Mouse (Mus musculus) cerebellum, adult 2 months (tissue): ENCODE results near the gene Mapk10. TPM values are rescaled to one million over a fixed set of nuclear protein-coding genes. Genes with fewer than 3 reads are reported as not detected.

ENCODE experiments used
- DNase-seq, 2 experiments: peaks; one replicate each; pipeline ENCODE4 v3.0.0; 2021
- H3K27ac ChIP-seq: fragments of 200-500 bp; 2 replicates; pipeline ENCODE4 v1.5.1; 2012; ENCODE audit warnings: low read length, control low read depth, inconsistent platforms; ENCODE audit not compliant: insufficient read depth
- H3K27me3 ChIP-seq: fragments of 200-500 bp; 2 replicates; pipeline ENCODE4 v1.6.1; 2012; ENCODE audit warnings: inconsistent platforms, mild to moderate bottlenecking, low read length, moderate library complexity; ENCODE audit not compliant: control insufficient read depth, insufficient read depth
- H3K4me1 ChIP-seq: fragments of 200-500 bp; 2 replicates; pipeline ENCODE4 v1.6.1; 2011; ENCODE audit warnings: low read length; ENCODE audit not compliant: control insufficient read depth, insufficient read depth
- H3K4me3 ChIP-seq: fragments of 200-500 bp; replicated peaks from 2 replicates; pipeline ENCODE3; 2011; ENCODE audit warnings: mild to moderate bottlenecking, low read depth, low read length, control low read depth; ENCODE audit not compliant: insufficient read depth
- CTCF ChIP-seq: fragments of 200-500 bp; IDR thresholded peaks from 2 replicates; pipeline ENCODE4 v1.5.1; 2011; ENCODE audit warnings: low read depth, mild to moderate bottlenecking, control low read depth, low read length, moderate library complexity, borderline replicate concordance; ENCODE audit not compliant: insufficient read depth
- POLR2A ChIP-seq: fragments of 200-500 bp; IDR thresholded peaks from 2 replicates; pipeline ENCODE4 v1.6.1; 2011; ENCODE audit warnings: low read length, control low read depth, borderline replicate concordance; ENCODE audit not compliant: insufficient read depth
- WGBS: fragments of 180-500 bp; shearing (Covaris S2); methylation state at CpG from one replicate; pipeline ENCODE4 v1.1.7; 2018; 5-methylcytosine and 5-hydroxymethylcytosine counted together
- polyA plus RNA-seq: library from polyadenylated mRNA; depleted of rRNA; stranded (reverse); fragments of >200 nt; gene quantifications from 2 replicates; pipeline ENCODE4 v1.2.3, GENCODE M21; 2012; rRNA removed

Mapk10 gene
- 157 and 167 TPM in 2 replicates for polyA plus RNA-seq

DNA sequence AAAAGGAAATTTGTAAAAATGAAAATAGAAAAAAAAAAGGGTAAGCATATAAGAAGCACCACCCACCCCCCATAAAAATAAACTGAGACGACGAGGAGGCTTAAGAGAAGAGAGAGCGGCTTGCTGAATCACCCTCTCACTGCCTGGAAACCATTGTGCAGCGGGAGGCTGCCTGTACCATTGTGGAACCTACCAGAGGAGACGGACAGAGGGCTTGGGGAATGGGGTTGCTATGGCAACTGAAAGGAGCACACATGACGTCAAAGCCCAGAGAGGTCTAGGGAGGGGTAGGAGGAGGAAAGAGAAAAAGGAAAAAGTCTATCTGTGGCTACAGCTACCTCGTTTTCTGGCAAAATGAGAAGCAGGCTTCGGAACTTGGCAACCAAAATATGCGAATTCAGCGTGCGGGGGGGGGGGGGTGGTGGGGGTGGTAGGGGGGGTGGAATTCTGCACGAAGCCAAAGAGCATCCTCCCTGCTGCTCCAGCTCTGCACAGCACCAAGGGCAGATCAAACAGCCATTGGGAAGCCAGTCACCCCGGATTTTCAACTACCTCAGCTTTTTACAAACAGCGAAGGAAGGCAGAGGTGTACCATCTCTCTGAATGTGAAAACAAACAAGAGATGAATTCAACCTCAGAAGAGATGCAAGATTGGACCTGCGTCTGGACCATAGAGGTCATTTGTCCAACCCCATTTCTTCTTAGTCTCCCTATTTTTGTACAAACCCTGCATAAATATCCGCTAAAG, at the start of gene Mapk10:
Mapk10 (minus strand) TSS at position 234 of the 748 bp plus-strand sequence.
- Histone ChIP-seq H3K27me3 (no peaks in the 10 kb centered on the region), H3K27ac (peak within 1 kb of the TSS; percentile 89), H3K4me3 (peak within 1 kb of the TSS; percentile 98), H3K4me1 (peaks cover 5% of the 10 kb centered on the region)
- peak; percentile 90 to 97 for DNase-seq
- WGBS = 2% methylated on average over 16 of the region's 16 CpGs
- TF ChIP-seq POLR2A (peak; percentile 98), CTCF (no peak)

DNA sequence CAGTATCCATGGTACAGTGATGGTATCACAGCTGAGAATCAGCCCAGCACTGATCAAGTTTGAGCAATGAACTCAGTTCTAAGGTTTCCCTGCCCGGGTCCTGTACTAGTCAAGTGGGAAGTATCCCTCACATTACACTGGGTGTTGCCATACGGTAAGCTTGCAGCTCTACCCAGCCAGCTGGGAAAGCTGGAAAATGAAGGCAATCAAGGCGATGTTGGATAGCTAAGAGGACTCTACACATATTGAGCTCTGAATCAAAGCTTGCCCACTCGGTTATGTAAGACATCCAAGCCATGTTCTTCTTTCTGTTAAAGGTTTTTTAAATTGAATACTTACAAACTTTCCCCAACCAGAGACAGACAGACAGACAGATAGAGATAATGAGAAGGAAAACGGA, 45.0 kb upstream of the Mapk10 start:
- DNase-seq = no peak
- Histone ChIP-seq H3K27ac (no peak overlapping the region), H3K4me1 (no peaks in the 10 kb centered on the region), H3K27me3 (no peaks in the 10 kb centered on the region), H3K4me3 (no peak overlapping the region)
- TF ChIP-seq POLR2A (no peak), CTCF (no peak)
- WGBS = 93% methylated on average over 5 of the region's 5 CpGs

DNA sequence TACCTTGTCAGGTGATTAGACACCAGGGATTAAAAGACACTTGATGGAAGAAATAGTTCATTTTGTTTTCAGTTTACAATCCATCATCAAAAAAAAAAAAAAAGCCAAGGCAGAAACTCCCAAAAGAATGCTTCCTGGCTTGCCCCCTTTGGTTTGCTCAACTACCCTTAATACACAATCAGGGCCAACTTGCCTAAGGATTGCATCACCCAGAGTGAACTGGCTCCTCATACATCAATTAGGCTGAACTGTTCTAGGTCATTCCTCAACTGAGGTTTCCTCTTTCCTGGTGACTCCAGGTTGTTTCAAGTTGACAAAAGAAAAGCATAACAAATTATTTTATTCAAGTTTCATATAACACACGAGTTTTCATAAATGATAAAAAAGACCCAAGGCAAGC, 31.3 kb upstream of the Mapk10 start:
- no peak for TF ChIP-seq POLR2A
- TF ChIP-seq CTCF = no peak
- 62% methylated on average over 1 of the region's 1 CpGs for WGBS
- no peak for DNase-seq
- Histone ChIP-seq H3K27me3 (no peaks in the 10 kb centered on the region), H3K4me1 (no peaks in the 10 kb centered on the region), H3K27ac (no peak overlapping the region), H3K4me3 (no peak overlapping the region)

DNA sequence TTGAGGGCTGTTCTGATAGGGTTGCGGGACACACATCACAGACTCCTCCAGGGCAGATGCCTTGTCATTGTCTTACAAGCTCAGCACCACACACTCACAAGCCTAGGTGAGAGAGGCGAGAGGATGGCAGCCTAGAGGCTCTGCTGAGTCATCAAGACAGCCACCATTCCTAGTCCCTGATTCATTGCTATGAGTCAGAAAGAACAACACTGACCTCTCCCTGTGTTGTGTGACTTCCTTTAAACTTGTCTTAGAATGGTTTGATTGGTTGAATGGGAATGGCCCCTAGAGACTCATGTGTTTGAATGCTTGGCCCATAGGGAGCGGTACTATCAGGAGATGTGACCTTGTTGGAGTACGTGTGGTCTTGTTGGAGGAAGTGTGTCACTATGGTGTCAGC, 20.7 kb upstream of the Mapk10 start:
- Histone ChIP-seq H3K4me3 (no peak overlapping the region), H3K27me3 (no peaks in the 10 kb centered on the region), H3K4me1 (no peaks in the 10 kb centered on the region), H3K27ac (no peak overlapping the region)
- DNase-seq = no peak
- TF ChIP-seq POLR2A = no peak
- no peak for TF ChIP-seq CTCF
- WGBS = 91% methylated on average over 4 of the region's 4 CpGs

DNA sequence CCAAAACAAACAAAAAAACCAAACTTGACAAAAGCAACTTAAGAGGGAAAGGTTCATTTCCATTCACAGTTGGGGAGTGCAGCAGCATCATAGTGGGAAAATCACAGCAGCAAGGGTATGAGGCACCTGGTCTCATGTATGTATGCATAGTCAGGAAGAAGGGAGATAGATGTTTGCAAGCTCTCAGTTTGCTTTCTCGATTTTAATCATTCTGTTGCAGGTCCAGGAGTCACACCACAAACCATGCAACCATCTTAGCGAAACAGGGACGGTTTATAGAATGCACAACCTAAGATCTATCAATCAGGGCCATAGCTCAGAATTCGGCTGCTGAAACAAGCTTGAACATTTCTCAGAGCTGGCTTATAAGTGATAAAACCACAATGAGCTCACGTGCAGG, 19.2 kb upstream of the Mapk10 start:
- Histone ChIP-seq H3K4me1 (no peaks in the 10 kb centered on the region), H3K4me3 (no peak overlapping the region), H3K27me3 (no peaks in the 10 kb centered on the region), H3K27ac (no peak overlapping the region)
- no peak for TF ChIP-seq POLR2A
- 93% methylated on average over 5 of the region's 5 CpGs for WGBS
- no peak for DNase-seq

DNA sequence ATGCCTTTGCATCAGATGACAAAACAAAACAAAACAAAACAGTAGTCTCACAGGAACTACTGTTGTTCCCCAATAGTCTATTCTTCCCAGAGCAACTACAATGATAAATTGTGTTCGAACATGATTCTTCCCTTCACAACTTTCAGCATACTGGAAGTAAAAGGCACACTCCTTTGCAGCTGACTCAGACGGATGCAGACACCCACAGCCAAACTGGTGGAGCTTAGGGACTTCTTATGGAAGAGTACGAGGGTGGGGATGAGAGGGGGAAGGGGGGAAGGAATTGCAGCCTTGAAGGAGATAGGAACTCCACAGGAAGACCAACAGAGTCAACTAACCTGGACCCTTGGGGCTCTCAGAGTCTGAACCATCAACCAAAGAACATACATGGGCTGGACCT, 18.2 kb upstream of the Mapk10 start:
- DNase-seq = no peak
- no peak overlapping the region for H3K4me3 ChIP-seq
- H3K4me1 ChIP-seq = no peaks in the 10 kb centered on the region
- H3K27me3 ChIP-seq = no peaks in the 10 kb centered on the region
- TF ChIP-seq CTCF = no peak
- no peak for TF ChIP-seq POLR2A
- WGBS = 84% methylated on average over 3 of the region's 3 CpGs
- H3K27ac ChIP-seq = no peak overlapping the region

DNA sequence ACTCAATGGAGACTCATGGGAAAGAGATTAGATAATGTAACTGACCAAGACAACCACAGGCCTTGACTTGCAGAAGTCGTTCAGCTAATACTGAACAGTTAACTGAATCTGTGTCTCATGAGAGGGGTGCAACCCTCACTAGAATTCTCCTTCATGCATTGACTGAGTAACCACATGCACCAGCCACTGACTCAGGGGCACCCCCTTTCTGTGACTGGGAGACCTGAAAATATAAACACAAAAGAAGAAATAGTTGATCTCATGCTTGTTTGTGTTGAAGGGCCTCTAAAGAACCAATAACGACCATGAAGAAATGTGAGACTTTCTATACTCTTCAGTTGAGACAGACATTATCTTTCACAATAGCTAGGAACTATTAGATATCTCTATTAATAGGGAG, 10.9 kb upstream of the Mapk10 start:
- Histone ChIP-seq H3K4me3 (no peak overlapping the region), H3K4me1 (no peaks in the 10 kb centered on the region), H3K27me3 (no peaks in the 10 kb centered on the region), H3K27ac (no peak overlapping the region)
- 13% methylated on average over 2 of the region's 2 CpGs for WGBS
- DNase-seq = no peak
- TF ChIP-seq CTCF (peak; percentile 26; the same call in 1 of the 2 replicates), POLR2A (no peak)

DNA sequence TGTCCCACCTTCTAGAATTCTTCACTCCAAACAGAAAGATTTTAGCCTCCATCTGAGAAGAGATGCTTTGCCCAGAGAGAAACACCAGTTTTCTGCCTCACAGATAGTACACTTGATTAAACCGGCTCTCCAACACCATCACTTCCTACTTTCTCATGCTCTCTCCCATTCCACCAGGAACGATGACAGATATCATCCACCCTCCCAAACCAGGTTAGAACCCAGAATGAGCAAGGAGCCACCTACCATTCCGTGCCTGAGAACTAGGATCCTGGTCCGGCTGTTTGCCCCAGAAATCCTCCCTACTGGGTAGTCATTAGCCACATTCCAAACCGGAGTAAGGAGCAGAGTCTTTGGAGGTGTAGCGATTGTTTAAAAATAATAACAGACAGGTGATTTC, 490 bp downstream of the Mapk10 start:
- peak; percentile 67 for DNase-seq
- WGBS = 3% methylated on average over 6 of the region's 6 CpGs
- Histone ChIP-seq H3K4me3 (peak overlapping the region; percentile 98), H3K27me3 (no peaks in the 10 kb centered on the region), H3K27ac (peak overlapping the region; percentile 89), H3K4me1 (peaks cover 5% of the 10 kb centered on the region)
- TF ChIP-seq POLR2A = no peak
- no peak for TF ChIP-seq CTCF
